Mouse (Mus musculus): ENCODE measurements at regions not wholly inside any gene's neighbourhood (a gene's known extent, or its start where the extent isn't known, plus 50 kb on each side); places are given as distances from the start of the nearest gene placed in this dataset.
A peak's percentile ranks its signal among the peaks of the same experiment; 100 is the strongest.

DNA sequence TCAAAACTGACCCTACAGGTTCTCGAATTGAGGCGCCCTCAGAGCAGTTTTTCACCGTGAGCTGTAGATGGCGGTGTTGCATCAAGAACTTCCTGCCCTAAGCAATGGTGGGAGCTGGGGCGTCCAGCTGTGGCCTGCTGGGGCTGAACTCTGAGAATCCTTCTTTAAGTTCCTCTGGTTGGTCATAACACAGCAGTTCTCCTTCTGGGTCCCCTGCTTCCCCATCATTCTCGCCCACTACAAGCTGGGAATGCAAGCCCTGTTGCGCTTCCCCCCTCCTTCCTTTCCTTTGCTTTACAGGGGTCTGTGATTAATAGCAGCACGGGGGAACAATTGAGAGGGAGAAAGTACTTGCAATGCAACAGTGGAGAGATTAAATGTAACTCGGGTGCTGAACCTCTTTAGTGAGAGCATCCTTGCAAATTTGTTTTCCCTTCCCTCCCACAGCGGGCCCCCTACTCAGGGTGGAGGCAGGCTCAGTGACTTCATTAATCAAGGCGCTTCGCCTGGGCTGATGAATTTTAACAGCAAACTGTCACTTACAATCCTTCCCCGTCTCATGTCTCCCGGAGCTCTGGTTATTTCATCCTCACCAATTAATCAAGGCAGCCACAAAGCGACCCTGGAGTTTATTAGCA lies 794.3 kb upstream of the Api5 start:
- H3K36me3 ChIP-seq (ENCODE audit: control insufficient read depth, insufficient read depth, low read length), result no peaks in the 10 kb centered on the region
- no peak overlapping the region for H3K27ac ChIP-seq (ENCODE audit: low read depth, low read length)
- no peaks in the 10 kb centered on the region for H3K9me3 ChIP-seq (replicated peaks; ENCODE audit: control insufficient read depth, low read length)
- H3K9ac ChIP-seq (ENCODE audit: low read length), result no peak overlapping the region; the same call in 1 of the 2 replicates
- H3K4me3 ChIP-seq (ENCODE audit: low read depth, low read length), result peak overlapping the region; percentile 5; the same call in 1 of the 2 replicates
- under 1% methylated on average over 15 of the region's 15 CpGs for WGBS
- ATAC-seq (peak; percentile 93), DNase-seq (ENCODE audit: low spot score) (peak; percentile 82)
- peaks cover 2% of the 10 kb centered on the region; the same call in 1 of the 2 replicates for H3K4me1 ChIP-seq (ENCODE audit: control insufficient read depth, insufficient read depth, low read length)
- H3K27me3 ChIP-seq (replicated peaks; ENCODE audit: control insufficient read depth, insufficient read depth, low read length), result no peaks in the 10 kb centered on the region
- peak overlapping the region; percentile 45 for H3K4me2 ChIP-seq (ENCODE audit: low read length)

GRCm38 (mm10) chr2:95231739-95232134 lies 793.8 kb upstream of the Api5 start:
- H3K4me1 ChIP-seq (ENCODE audit: control insufficient read depth, insufficient read depth, low read length), result peaks cover 2% of the 10 kb centered on the region; the same call in 1 of the 2 replicates
- DNase-seq (ENCODE audit: low spot score), result no peak
- no peak overlapping the region for H3K4me3 ChIP-seq (ENCODE audit: low read depth, low read length)
- 24% methylated on average over 9 of the region's 9 CpGs for WGBS
- peak overlapping the region; percentile 45; the same call in 1 of the 2 replicates for H3K4me2 ChIP-seq (ENCODE audit: low read length)
- H3K27ac ChIP-seq (ENCODE audit: low read depth, low read length), result no peak overlapping the region
- ATAC-seq, result no peak
- no peaks in the 10 kb centered on the region for H3K27me3 ChIP-seq (replicated peaks; ENCODE audit: control insufficient read depth, insufficient read depth, low read length)
- H3K36me3 ChIP-seq (ENCODE audit: control insufficient read depth, insufficient read depth, low read length), result no peaks in the 10 kb centered on the region
- no peaks in the 10 kb centered on the region for H3K9me3 ChIP-seq (replicated peaks; ENCODE audit: control insufficient read depth, low read length)
- H3K9ac ChIP-seq (ENCODE audit: low read length), result no peak overlapping the region

GRCm38 (mm10) chr2:95229386-95229785 lies 791.5 kb upstream of the Api5 start:
- Histone ChIP-seq H3K4me3 (ENCODE audit: low read depth, low read length) (no peak overlapping the region), H3K27me3 (replicated peaks; ENCODE audit: control insufficient read depth, insufficient read depth, low read length) (no peaks in the 10 kb centered on the region), H3K9me3 (replicated peaks; ENCODE audit: control insufficient read depth, low read length) (no peaks in the 10 kb centered on the region), H3K27ac (ENCODE audit: low read depth, low read length) (no peak overlapping the region), H3K36me3 (ENCODE audit: control insufficient read depth, insufficient read depth, low read length) (no peaks in the 10 kb centered on the region), H3K9ac (ENCODE audit: low read length) (no peak overlapping the region), H3K4me2 (ENCODE audit: low read length) (no peak overlapping the region), H3K4me1 (ENCODE audit: control insufficient read depth, insufficient read depth, low read length) (peaks cover 2% of the 10 kb centered on the region; the same call in 1 of the 2 replicates)
- ATAC-seq (no peak), DNase-seq (ENCODE audit: low spot score) (no peak)
- WGBS, result 99% methylated on average over 2 of the region's 2 CpGs

DNA sequence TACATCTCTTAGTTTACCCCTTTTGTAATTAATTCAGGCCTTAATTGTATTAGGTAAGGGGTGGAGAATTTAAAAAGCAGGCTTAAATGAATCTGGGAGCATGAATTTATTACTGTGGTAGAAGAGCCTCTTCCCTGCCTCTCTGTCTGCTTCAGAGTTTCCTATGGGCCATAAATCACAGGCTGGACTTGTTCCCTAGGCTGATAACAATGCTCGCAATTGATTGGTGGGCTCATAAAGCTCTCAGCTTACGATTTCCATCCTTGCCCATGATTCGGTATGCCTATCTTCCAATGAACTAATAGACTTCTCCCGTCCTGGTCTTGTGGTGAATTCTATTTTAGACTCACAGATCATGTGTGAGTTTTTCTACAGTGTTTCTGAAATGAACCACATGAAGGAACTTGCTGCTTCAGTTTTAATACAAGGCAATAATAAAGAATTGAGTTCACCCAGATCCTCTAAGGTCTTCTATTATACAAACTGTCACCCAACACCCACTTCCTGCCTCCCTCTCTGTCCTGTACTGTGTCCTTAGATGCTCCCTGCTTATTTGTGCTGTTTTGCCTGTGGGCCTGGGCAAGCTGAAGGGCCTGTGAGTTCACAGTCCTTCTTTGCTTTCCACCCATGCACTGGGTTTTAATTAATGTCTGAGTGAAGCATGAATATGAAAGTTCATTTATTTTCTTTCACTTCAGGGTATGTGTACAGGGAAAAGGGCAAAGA lies 772.4 kb upstream of the Api5 start:
- WGBS, result 75% methylated on average over 4 of the region's 4 CpGs
- no peaks in the 10 kb centered on the region for H3K9me3 ChIP-seq (replicated peaks; ENCODE audit: control insufficient read depth, low read length)

More for the DNA sequence above, 772.4 kb upstream of the Api5 start:
- no peak overlapping the region for H3K4me3 ChIP-seq (ENCODE audit: low read depth, low read length)
- no peak for DNase-seq (ENCODE audit: low spot score)
- H3K9ac ChIP-seq (ENCODE audit: low read length), result no peak overlapping the region
- no peak overlapping the region for H3K27ac ChIP-seq (ENCODE audit: low read depth, low read length)
- no peak for ATAC-seq
- no peaks in the 10 kb centered on the region for H3K27me3 ChIP-seq (replicated peaks; ENCODE audit: control insufficient read depth, insufficient read depth, low read length)
- H3K4me1 ChIP-seq (ENCODE audit: control insufficient read depth, insufficient read depth, low read length), result no peaks in the 10 kb centered on the region
- no peaks in the 10 kb centered on the region for H3K36me3 ChIP-seq (ENCODE audit: control insufficient read depth, insufficient read depth, low read length)
- H3K4me2 ChIP-seq (ENCODE audit: low read length), result no peak overlapping the region
